Mouse (Mus musculus) adipocyte (in vitro differentiated cells): ENCODE measurements around the gene Pced1a.

Experiments
- DNase-seq: peaks from one replicate; pipeline ENCODE4 v3.0.0-alpha.2; 2016; ENCODE audit warnings: low spot score

The Pced1a gene

GRCm38 (mm10) chr2:130424126-130424853 lies at the start of gene Pced1a, which contains the start of gene Vps16:
TSS of gene Pced1a (minus strand) at chr2:130424701.
TSS of gene Vps16 (plus strand) at chr2:130424339.
- DNase-seq, result peak; percentile 92

DNA sequence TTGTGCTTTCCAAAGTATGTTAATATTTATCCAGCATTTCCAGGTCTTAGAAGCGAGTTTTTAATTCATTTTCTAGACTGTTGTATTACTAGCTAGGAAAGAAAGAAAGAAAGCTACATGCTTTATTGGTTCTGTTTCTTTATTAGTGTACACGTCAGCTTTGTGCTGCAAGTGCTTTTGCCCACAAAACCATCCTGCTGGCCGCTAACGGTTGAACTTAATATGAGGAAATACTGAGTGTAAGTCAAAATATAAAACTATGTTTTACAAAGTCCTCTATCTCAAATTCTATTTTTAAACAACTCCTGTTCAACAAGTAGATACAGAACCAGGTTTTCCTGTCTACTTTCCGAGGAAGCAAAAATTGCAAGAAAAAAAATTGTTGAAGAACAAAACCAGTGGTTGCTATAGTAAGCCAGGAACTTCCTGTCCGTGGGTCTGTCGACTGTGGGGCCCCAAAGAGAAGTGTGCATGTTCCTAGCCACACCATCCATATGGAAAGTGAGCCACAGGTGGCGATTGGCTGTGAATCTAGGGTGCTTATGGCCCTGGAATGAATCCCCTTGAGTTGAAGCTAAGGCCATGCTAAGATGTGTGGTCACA lies 48.5 kb upstream of the Pced1a start:
- no peak for DNase-seq

DNA sequence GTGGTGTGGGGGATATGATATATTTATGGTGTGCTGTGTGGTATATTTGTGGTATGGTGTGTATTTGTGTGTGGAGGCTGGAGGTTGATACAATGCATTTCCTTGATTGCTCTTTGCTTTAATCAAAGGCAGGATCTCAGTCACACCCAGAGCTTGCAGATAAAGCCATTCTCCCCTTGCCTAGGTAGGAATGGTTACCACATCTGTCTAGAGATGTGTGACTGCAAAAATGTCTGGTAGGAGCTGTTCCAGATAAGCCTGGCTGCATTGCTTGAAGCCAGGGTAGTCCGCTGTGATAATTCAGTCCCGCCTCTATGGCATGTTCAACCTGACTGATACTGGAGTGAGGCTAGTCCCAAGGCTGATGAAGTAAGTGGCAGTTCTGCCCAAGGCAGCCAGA lies 45.4 kb upstream of the Pced1a start:
- no peak for DNase-seq

DNA sequence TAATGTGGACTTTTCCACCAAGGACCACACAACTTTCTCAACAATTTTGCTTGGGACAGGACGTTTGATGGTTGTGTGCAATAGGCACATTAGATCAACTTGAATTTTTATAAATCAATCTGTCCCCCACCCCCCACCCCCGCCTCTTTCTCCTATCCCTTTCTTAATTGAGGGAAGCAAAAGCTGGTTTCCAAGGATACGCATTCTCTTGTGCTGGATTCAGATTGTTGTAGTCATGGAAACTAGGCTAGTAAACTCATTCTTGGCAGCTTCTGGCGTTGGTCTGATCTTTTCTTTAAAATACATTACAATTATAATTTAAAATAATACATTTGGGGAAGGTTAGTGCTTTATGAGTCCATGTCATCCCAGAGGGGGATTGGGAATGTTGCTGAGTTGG lies 44.9 kb upstream of the Pced1a start:
- DNase-seq, result no peak

- DNase-seq, result no peak
These were observed 41.9 kb upstream of the Pced1a start for GRCm38 (mm10) chr2:130466438-130466837.

DNA sequence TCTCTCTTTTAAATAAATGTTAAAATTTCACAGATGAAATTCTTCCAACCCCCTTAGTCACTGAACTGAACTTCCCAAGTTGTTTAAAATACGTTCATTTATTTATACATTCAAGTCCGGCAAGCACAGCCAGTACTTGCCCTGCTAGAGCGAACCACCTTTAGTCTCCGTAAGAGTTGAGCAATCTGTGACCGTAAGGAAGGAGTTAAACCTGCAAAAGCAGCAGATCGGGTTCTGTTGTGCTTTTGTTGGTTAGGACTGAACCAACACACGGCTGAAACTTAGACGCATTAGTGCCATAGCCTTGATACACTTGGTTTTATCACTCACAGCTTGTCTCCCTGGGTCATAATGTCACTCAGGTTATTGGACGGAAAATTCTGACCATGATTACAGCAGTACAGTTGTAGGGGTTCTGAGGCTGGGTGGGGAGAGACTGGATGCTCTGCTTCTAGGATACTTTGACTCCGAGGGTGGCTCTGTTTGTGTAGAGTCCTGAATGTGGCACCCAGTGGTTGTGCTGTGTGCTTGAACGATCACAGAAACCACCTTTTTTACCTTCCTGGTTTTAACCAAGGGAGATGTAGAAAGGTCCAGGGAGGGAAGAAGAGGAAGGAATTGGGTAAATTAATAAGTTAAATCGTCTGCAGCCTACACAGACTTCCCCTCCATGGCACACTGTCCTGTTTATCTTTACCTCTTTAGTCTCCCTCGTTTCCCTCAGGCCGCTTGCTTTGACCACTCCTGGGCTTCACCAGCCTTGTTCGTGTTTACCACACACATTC lies 37.0 kb upstream of the Pced1a start:
- DNase-seq, result no peak

GRCm38 (mm10) chr2:130459576-130459975 lies 35.1 kb upstream of the Pced1a start:
- DNase-seq, result no peak

GRCm38 (mm10) chr2:130457871-130458270 lies 33.4 kb upstream of the Pced1a start:
- DNase-seq, result no peak

GRCm38 (mm10) chr2:130454748-130455370 lies 30.4 kb upstream of the Pced1a start:
- peak; percentile 88 for DNase-seq

DNA sequence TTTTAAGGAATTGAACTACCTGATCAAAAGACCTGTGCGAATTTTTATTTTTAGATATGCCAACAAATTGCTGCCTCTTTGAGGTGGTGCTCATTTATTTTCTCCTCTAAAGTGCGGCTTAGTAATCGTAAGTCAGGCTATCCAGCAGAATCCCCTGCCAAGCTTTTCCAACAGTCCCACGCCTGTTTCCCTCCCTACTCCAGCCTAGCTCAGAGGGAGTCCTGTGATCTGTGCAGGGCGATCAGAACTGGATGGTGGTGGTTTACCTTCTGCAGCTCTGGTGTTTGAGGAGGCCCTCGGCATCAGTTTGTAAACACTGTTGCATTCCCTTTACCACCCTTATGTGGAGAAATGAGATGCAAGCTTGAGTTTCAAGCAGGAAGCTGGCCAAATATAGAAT lies 28.9 kb upstream of the Pced1a start:
- DNase-seq, result no peak

- DNase-seq, result no peak
These were observed 27.8 kb upstream of the Pced1a start for GRCm38 (mm10) chr2:130452266-130452665.

DNA sequence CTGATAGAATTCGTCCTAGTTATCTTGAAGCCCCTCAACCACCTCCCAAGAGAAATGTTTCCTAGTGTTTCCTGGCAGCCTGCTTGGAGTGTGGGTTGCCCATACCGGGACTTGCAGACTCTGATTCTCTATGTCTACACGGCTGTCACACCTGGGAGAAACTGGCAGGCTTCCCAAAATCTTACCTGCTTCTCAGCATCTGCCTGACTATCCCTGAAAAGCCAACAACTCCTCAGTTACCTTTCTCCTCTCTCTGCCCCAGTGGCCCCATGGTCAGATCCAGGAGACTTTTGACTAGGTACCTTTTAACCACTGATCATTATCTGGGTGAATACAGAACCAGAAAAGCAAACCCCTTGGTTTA lies 27.2 kb upstream of the Pced1a start:
- no peak for DNase-seq

- DNase-seq, result no peak
These were observed 26.7 kb upstream of the Pced1a start for GRCm38 (mm10) chr2:130451086-130451726.

DNA sequence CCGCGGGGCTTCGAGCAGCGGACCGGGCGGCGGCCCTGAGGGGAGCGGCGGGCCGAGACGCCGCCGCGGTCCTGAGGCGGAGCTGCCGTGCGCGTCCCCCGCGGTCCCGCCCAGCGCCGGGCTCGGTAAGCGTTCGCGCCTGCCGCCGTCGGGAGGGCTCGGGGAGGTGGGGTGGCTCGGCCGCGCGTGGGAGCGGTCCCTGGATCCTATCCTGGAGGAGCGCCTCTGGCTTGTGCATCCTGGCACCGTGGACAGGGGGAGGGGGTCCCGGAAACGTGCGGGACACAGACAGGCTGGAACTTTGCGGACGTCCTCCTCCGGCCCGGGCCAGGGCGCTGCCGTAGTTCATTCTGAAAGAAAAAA lies 25.9 kb upstream of the Pced1a start:
- DNase-seq, result no peak

DNA sequence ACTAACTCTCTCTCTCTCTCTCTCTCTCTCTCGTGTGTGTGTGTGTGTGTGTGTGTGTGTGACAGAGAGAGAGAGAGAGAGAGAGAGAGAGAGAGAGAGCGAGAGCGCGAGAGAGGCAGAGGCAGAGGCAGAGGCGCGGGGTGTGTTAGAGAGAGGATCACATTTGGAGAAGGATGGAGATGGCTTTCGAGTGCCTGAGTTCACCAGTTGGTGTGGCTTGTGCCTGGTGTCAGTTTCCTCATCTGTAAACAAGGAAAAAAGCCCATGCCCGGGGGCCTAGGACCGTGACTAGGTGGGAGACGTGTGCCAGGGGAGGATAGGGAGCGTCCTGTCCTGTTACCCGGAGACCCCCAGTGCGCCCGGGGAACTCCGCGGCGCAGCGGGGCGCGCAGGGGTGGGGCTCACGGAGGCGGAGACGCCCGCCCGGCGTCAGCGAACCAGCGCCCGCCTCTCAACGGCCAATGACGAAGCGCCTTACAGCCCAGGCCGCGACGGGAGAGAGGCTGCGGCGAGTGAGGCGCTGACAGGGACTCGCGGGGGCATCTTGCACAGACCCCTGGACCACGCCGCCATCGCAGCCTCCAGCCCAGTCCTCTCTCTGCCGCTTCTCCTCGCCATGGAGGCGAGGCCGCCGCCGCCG lies 25.4 kb upstream of the Pced1a start, which contains the start of gene Ptpra:
Gene Ptpra (plus strand): TSS at position 485 of the 640 bp plus-strand sequence.
- peak; percentile 84 for DNase-seq

DNA sequence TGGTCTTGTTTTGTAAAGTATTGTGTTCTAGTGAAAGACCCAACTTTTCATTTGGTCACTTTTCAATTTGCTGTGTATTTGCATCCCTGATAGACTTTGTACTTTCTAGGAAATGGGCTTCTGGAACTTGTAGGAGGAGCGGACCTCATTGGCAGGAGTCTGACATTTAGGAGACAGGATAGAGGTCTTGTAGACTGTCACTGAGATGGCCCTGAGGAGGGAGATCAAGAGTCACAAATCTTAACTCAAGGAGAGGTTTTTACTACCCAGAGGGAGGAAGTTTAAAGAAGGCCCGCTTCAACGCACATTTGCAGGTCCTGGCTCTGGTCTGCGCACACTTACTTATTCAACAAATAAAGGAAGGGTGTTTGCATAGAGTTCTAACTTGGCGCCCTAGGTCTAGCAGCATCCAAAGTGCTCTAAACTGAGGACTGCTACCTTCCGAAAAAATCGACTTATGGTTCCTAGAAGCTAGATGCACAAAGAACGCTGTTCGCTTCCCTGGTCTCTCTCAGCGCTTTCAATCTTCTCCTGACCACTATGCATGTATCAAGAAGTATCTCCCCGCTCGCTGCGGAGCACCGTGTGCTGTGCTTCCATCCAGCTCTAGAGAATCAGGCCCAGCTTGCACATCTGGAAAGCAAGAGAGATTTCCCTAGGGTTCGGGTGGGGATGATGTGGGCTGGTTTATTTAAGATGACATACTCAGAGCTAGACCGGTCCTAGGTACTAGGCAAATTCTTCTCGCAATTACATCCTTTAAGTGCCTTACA lies 24.7 kb upstream of the Pced1a start:
- DNase-seq, result no peak

DNA sequence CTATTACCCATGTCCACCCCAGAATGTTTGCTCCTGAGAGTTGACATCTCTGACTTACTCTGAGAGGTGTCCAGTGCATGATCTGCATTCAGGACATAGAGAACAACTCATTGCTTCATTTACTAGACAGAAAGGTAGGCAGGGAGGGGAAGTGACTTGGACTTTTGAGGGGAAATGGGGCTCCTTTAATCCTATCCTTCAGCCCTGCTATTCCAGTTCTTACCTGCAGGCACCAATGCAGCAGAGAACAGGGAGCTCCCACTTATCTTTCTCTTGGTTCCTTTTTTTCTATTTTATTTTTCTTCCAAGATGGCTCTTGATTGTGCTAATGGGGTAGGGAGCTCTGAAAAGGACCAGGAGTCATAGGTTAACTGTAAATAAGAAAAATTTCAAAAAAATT lies 23.9 kb upstream of the Pced1a start:
- no peak for DNase-seq

DNA sequence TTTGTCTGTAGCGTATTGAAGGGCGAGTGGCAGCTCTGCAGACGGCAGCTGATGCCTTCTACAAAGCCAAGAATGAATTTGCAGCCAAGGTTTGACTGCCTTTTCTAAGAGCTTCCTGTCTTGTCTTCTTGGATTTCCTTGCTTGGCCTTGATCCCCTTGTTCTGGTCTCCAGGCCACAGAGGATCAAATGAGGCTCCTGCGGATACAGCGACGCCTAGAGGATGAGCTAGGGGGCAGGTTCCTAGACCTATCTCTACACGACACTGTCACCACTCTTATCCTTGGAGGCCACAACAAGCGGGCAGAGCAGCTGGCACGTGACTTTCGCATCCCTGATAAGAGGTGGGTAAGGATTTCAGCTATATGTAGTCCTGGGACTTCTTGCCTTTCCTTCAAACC lies 17.7 kb upstream of the Pced1a start:
- no peak for DNase-seq

DNA sequence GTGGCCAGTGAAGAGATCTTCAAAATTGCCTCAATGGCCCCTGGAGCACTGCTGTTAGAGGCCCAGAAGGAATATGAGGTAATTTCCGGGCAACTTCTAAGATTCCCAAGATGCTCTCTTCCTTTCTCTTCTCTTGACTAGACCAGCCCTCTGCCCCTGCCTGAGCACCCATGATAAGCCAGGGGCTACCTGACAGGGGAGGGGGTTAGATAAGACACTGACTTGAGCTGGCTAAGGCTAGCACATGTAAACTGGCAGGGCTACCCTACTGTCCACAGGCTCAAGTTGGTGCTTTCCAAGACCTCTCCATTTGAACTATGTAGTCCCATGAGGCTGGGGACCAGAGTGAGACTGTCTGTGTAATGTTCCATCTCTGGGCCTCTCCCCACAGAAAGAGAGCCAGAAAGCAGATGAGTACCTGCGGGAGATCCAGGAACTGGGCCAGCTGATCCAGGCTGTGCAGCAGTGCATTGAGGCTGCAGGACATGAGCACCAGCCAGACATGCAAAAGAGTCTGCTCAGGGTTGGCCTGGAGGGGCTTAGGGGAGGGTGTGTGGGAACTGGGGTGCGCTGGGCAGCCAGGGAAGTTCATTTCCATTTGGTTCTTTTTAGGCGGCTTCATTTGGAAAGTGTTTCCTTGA lies 15.5 kb upstream of the Pced1a start:
- DNase-seq, result no peak

- DNase-seq, result peak; percentile 77
These were observed 14.4 kb upstream of the Pced1a start for GRCm38 (mm10) chr2:130438861-130439260.
